Mouse (Mus musculus): ENCODE measurements around the gene Rasa2. TPM values are rescaled to one million over a fixed set of nuclear protein-coding genes. Genes with fewer than 3 reads are reported as not detected.

Gene Rasa2
- polyA plus RNA-seq, 1 experiment from 2014 or later, result 21.4 TPM

DNA sequence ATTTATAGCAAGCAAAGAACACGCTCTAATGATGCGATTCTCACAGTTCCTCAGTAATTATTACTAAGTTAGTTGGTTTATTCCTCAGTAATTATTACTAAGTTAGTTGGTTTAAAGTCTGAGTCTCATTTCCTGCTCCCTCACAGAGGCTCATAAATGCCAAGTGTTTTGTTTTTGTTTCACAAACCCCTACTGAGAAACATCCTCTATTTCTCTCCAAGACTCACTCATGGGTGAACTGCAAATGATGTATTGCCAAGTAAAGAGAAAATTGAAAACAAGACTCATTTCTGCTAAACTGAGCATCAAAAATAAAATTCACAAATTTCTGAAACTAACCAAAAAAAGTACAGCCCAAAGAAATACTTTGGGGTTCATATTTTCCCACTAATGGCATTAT, 47.9 kb downstream of the Rasa2 start:
- Histone ChIP-seq H3K36me3 (ENCODE audit: insufficient read depth) (peaks cover 17% of the 10 kb centered on the region), H3K4me1 (ENCODE audit: insufficient read depth) (no peaks in the 10 kb centered on the region), H3K27ac (ENCODE audit: low read depth) (no peak overlapping the region), H3K9me3 (ENCODE audit: low read depth, low read length) (no peaks in the 10 kb centered on the region), H3K9ac (no peak overlapping the region), H3K27me3 (ENCODE audit: insufficient read depth, low read length) (no peaks in the 10 kb centered on the region), H3K4me3 (ENCODE audit: low read depth, low read length) (no peak overlapping the region), H3K4me2 (no peak overlapping the region)
- no peak for TF ChIP-seq CTCF (IDR thresholded peaks at IDR 0.05; ENCODE audit: low read depth)
- DNase-seq (no peak), ATAC-seq (ENCODE audit: insufficient read depth) (no peak)
- WGBS, result 96% methylated on average over 2 of the region's 2 CpGs

DNA sequence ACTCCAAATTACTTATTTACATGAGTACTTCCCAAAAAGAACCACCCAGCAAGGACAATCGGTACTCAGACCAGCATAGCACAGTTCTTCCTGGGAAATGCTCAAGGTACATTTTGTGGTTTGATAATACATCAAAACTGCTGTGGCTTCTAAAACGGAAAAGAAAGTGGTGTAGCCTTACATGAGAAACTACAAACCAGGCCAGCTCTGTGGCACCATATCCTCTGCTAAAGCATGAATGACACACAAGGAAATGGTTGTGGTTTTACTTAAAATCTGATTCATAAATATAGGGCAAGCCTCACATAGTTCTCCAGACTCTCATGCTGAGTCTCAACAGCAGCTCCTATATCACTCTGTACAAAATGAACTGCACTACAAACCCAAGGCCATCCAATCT, 48.3 kb downstream of the Rasa2 start:
- no peak overlapping the region for H3K4me3 ChIP-seq (ENCODE audit: low read depth, low read length)
- DNase-seq (no peak), ATAC-seq (ENCODE audit: insufficient read depth) (no peak)
- no peaks in the 10 kb centered on the region for H3K4me1 ChIP-seq (ENCODE audit: insufficient read depth)
- no peak overlapping the region for H3K4me2 ChIP-seq
- no peak for TF ChIP-seq CTCF (IDR thresholded peaks at IDR 0.05; ENCODE audit: low read depth)
- no peak overlapping the region for H3K27ac ChIP-seq (ENCODE audit: low read depth)
- H3K9me3 ChIP-seq (ENCODE audit: low read depth, low read length), result no peaks in the 10 kb centered on the region
- H3K9ac ChIP-seq, result no peak overlapping the region
- peaks cover 17% of the 10 kb centered on the region for H3K36me3 ChIP-seq (ENCODE audit: insufficient read depth)
- no peaks in the 10 kb centered on the region for H3K27me3 ChIP-seq (ENCODE audit: insufficient read depth, low read length)
- 84% methylated on average over 2 of the region's 2 CpGs for WGBS

DNA sequence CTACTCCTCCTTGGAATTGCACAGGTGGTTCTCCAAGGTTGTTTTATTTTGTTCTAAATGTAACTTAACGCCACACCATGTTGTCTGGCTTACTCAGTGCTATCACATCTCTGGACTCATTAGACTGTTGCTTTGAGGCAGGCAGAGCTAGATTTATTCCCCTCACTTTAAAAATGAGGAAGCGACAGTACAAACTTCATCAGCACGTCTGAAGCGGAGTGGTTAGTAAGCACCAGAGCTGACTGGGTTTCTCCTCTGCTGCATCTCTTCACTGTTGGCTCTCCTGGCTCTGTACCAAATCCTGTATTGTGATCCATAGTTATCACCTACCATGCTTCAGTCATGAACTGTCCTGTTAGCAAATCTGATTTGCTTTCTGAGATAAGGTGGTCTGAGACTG, 53.2 kb downstream of the Rasa2 start:
- ATAC-seq (ENCODE audit: insufficient read depth), result no peak
- Histone ChIP-seq H3K27me3 (ENCODE audit: insufficient read depth, low read length) (no peaks in the 10 kb centered on the region), H3K9ac (no peak overlapping the region), H3K4me1 (ENCODE audit: insufficient read depth) (no peaks in the 10 kb centered on the region), H3K9me3 (ENCODE audit: low read depth, low read length) (no peaks in the 10 kb centered on the region), H3K4me3 (ENCODE audit: low read depth, low read length) (no peak overlapping the region), H3K36me3 (ENCODE audit: insufficient read depth) (peaks cover 22% of the 10 kb centered on the region), H3K4me2 (no peak overlapping the region), H3K27ac (ENCODE audit: low read depth) (no peak overlapping the region)
- no peak for DNase-seq
- WGBS, result 67% methylated on average over 4 of the region's 4 CpGs
- no peak for TF ChIP-seq CTCF (IDR thresholded peaks at IDR 0.05; ENCODE audit: low read depth)

DNA sequence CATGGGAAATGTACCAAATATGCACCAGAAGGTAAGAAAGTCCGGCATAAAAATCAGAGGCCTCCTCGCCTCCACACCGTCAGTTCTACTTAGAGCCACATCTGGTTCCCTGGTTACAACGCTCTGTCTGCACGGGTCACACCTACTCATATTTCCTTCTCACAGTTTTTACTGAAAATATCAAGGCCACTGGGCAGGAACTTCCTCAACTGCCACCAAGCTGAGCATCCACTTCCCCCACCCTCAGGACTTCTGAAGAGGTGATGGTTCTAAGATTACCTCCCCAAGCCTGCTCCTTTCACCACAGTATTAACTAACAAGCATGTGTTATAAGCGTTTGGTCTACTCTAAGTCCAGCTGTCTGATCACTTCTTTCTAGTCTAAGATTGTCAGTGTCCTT, 53.7 kb downstream of the Rasa2 start:
- H3K9ac ChIP-seq, result no peak overlapping the region
- 62% methylated on average over 6 of the region's 6 CpGs for WGBS
- no peak overlapping the region for H3K4me2 ChIP-seq
- peaks cover 22% of the 10 kb centered on the region for H3K36me3 ChIP-seq (ENCODE audit: insufficient read depth)
- no peaks in the 10 kb centered on the region for H3K27me3 ChIP-seq (ENCODE audit: insufficient read depth, low read length)
- no peak overlapping the region for H3K4me3 ChIP-seq (ENCODE audit: low read depth, low read length)
- no peak for TF ChIP-seq CTCF (IDR thresholded peaks at IDR 0.05; ENCODE audit: low read depth)
- ATAC-seq (ENCODE audit: insufficient read depth), result no peak
- no peak overlapping the region for H3K27ac ChIP-seq (ENCODE audit: low read depth)
- H3K9me3 ChIP-seq (ENCODE audit: low read depth, low read length), result no peaks in the 10 kb centered on the region
- no peaks in the 10 kb centered on the region for H3K4me1 ChIP-seq (ENCODE audit: insufficient read depth)
- no peak for DNase-seq

DNA sequence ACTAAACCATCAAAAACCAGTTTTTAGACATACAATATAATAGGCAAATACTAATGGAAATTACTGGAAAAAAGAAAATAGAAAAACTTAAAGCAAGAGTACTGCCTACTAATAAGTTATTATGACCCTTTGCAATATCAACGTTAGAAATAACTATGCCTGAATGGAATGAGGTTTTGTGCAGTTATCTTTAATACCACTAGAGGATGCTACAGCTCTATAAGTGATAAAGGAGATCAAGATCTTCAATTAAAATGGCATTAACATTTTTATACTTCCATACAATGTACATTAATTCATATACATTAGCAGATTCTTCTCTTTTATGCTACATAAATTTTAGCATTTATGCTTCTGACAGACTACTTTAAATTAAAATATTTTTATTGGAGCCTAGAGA, 58.2 kb downstream of the Rasa2 start:
- no peaks in the 10 kb centered on the region for H3K9me3 ChIP-seq (ENCODE audit: low read depth, low read length)
- H3K36me3 ChIP-seq (ENCODE audit: insufficient read depth), result peaks cover 40% of the 10 kb centered on the region
- no peaks in the 10 kb centered on the region for H3K27me3 ChIP-seq (ENCODE audit: insufficient read depth, low read length)
- ATAC-seq (ENCODE audit: insufficient read depth) (no peak), DNase-seq (peak; percentile 80)
- H3K4me3 ChIP-seq (ENCODE audit: low read depth, low read length), result no peak overlapping the region
- H3K4me1 ChIP-seq (ENCODE audit: insufficient read depth), result no peaks in the 10 kb centered on the region
- no peak overlapping the region for H3K9ac ChIP-seq
- peak; percentile 89 for TF ChIP-seq CTCF (IDR thresholded peaks at IDR 0.05; ENCODE audit: low read depth)
- H3K4me2 ChIP-seq, result no peak overlapping the region
- H3K27ac ChIP-seq (ENCODE audit: low read depth), result no peak overlapping the region
- WGBS, result 18% methylated on average over 1 of the region's 1 CpGs

DNA sequence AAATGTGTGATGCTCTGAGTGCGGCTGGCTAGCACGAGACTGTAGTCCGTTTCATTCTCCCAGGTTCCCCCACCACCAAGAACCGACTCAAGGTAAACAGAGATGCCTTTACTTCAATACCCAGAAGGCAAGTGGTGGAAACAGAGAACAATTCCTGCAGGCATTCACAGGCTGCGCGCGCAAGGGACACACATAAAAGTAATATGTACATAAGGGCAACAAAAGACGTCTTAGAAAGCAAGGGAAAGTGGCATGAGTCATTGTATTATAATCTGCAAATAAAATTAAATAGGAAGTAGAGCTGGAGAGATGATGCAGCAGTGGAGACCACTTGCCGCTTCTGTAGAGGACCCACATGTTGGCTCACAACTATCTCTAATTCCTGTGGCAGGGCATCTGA, 58.7 kb downstream of the Rasa2 start:
- Histone ChIP-seq H3K4me2 (no peak overlapping the region), H3K9ac (no peak overlapping the region), H3K4me3 (ENCODE audit: low read depth, low read length) (no peak overlapping the region), H3K4me1 (ENCODE audit: insufficient read depth) (no peaks in the 10 kb centered on the region), H3K9me3 (ENCODE audit: low read depth, low read length) (no peaks in the 10 kb centered on the region), H3K36me3 (ENCODE audit: insufficient read depth) (peaks cover 40% of the 10 kb centered on the region), H3K27ac (ENCODE audit: low read depth) (no peak overlapping the region), H3K27me3 (ENCODE audit: insufficient read depth, low read length) (no peaks in the 10 kb centered on the region)
- TF ChIP-seq CTCF (IDR thresholded peaks at IDR 0.05; ENCODE audit: low read depth), result no peak
- no peak for DNase-seq
- no peak for ATAC-seq (ENCODE audit: insufficient read depth)
- 77% methylated on average over 9 of the region's 9 CpGs for WGBS

DNA sequence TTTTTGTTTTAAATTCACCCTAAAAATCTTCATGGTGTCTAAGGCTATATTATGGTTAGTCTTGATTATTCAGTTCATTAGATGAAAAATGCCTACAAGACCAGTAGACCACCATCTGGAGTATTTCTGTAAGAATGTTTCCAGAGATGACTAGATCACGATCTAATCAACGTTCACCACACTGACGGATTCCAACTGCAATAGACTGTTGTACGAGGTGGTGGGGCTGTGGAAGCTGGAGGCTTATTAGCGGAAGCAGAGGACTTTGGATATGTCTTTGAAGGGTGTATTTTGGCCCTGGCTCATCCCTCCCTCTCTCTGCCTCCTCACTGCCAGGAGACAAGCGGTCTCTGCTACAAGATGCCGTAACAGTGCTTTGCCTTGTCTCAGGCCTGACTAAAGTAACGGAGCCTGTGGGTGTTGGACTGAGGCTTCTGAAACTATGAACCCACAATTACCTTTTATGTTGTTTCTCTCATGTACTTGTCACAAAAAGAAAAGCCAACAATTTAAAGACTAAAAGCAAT, 64.9 kb downstream of the Rasa2 start:
- H3K27ac ChIP-seq (ENCODE audit: low read depth), result no peak overlapping the region
- no peaks in the 10 kb centered on the region for H3K27me3 ChIP-seq (ENCODE audit: insufficient read depth, low read length)
- H3K9me3 ChIP-seq (ENCODE audit: low read depth, low read length), result no peaks in the 10 kb centered on the region
- no peak overlapping the region for H3K4me2 ChIP-seq
- no peak overlapping the region for H3K9ac ChIP-seq
- TF ChIP-seq CTCF (IDR thresholded peaks at IDR 0.05; ENCODE audit: low read depth), result no peak
- H3K4me3 ChIP-seq (ENCODE audit: low read depth, low read length), result no peak overlapping the region
- WGBS, result 73% methylated on average over 8 of the region's 8 CpGs
- peaks cover 52% of the 10 kb centered on the region for H3K36me3 ChIP-seq (ENCODE audit: insufficient read depth)
- no peaks in the 10 kb centered on the region for H3K4me1 ChIP-seq (ENCODE audit: insufficient read depth)
- ATAC-seq (ENCODE audit: insufficient read depth) (no peak), DNase-seq (no peak)

DNA sequence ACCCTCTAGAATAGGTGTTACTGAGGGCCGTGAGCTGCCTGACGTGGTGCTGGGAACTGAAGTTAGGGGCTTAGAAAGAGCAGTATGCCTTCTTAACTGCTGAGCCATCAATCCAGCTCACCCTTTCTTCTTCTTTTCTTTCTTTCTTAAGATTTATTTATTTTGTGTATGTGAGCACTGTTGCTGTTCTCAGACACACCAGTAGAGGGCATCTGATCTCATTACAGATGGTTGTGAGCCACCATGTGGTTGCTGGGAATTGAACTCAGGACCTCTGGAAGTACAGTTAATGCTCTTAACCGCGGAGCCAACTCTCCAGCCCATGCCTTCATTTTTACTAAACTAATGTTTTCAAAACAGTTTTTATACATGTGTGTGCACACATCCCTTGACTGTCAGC, 67.9 kb downstream of the Rasa2 start:
- Histone ChIP-seq H3K4me1 (ENCODE audit: insufficient read depth) (no peaks in the 10 kb centered on the region), H3K9me3 (ENCODE audit: low read depth, low read length) (no peaks in the 10 kb centered on the region)

More for the DNA sequence above, 67.9 kb downstream of the Rasa2 start:
- H3K27me3 ChIP-seq (ENCODE audit: insufficient read depth, low read length), result no peaks in the 10 kb centered on the region
- no peak overlapping the region for H3K27ac ChIP-seq (ENCODE audit: low read depth)
- 93% methylated on average over 4 of the region's 4 CpGs for WGBS
- no peak overlapping the region for H3K4me3 ChIP-seq (ENCODE audit: low read depth, low read length)
- DNase-seq, result no peak
- H3K9ac ChIP-seq, result no peak overlapping the region
- no peak for ATAC-seq (ENCODE audit: insufficient read depth)
- peaks cover 52% of the 10 kb centered on the region for H3K36me3 ChIP-seq (ENCODE audit: insufficient read depth)
- TF ChIP-seq CTCF (IDR thresholded peaks at IDR 0.05; ENCODE audit: low read depth), result peak; percentile 28
- H3K4me2 ChIP-seq, result no peak overlapping the region

Measured in lung, embryonic 14.5 days (tissue).